Mouse (Mus musculus): ENCODE results near the gene H13. TPM values are rescaled to one million over a fixed set of nuclear protein-coding genes. Genes with fewer than 3 reads are reported as not detected.

The H13 gene
- polyA plus RNA-seq, 1 experiment from 2014 or later = 118 TPM

GRCm38 (mm10) chr2:152741153-152742041 is 72.1 kb downstream of the H13 start:
- Histone ChIP-seq H3K27me3 (ENCODE audit: low read depth, poor library complexity, severe bottlenecking) (no peaks in the 10 kb centered on the region), H3K9me3 (replicated peaks) (no peaks in the 10 kb centered on the region), H3K4me1 (peaks cover 56% of the 10 kb centered on the region), H3K4me3 (peak overlapping the region; percentile 22; the same call in 1 of the 2 replicates), H3K36me3 (peaks cover 7% of the 10 kb centered on the region; the same call in 1 of the 2 replicates), H3K27ac (peak overlapping the region; percentile 83)
- WGBS = 49% methylated on average over 14 of the region's 14 CpGs
- peak; percentile 62 for DNase-seq (ENCODE audit: low spot score)

GRCm38 (mm10) chr2:152742435-152742834 is 73.2 kb downstream of the H13 start:
- Histone ChIP-seq H3K9me3 (replicated peaks) (no peaks in the 10 kb centered on the region), H3K27me3 (ENCODE audit: low read depth, poor library complexity, severe bottlenecking) (no peaks in the 10 kb centered on the region), H3K4me3 (no peak overlapping the region), H3K27ac (peak overlapping the region; percentile 83), H3K36me3 (peaks cover 6% of the 10 kb centered on the region; the same call in 1 of the 2 replicates), H3K4me1 (peaks cover 54% of the 10 kb centered on the region)
- peak; percentile 86 for DNase-seq (ENCODE audit: low spot score)
- 31% methylated on average over 10 of the region's 10 CpGs for WGBS

DNA sequence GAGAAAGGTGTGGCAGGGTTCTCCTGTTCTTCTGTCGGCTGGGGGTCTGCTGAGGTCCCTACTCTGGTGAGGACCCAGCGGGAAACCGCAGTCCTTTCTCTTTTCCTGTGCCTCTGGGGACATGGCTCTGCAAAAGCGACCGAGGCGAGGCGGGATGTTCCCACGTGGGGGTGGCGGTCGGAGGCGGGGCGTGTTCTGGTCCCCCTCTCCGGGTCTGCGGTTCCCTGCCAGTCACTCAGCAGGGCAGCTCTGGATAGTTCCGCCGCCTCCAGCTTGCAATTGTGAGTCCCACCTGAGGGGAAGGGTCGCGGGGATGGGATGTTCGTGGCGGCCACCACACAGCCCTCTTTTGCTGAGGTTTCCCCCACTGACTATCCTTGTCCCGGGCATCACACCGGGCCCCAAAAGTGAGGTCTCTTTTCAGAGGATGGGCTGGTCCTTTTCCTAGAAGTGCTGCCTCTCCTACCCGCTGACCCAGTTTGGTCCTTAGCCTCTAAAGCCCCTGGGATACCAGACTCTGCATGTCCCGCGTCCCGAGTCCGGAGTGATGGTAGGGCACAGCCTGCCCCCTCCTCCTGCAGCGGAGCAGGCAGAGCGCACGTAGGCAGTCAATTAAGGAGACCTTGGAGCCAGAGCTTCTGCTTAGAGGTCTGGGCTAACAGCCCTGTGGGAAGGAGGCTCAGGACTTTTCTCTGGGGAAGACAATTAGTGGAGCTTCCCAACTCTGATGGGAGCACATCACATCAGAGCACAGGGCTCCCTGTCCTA is 84.9 kb downstream of the H13 start, which contains the start of gene Cox4i2:
TSS of gene Cox4i2 (plus strand) at position 230 of the 768 bp plus-strand sequence.
- Histone ChIP-seq H3K27ac (peak within 1 kb of the TSS; percentile 82), H3K36me3 (no peaks in the 10 kb centered on the region), H3K9me3 (replicated peaks) (no peaks in the 10 kb centered on the region), H3K27me3 (ENCODE audit: low read depth, poor library complexity, severe bottlenecking) (peaks cover 22% of the 10 kb centered on the region), H3K4me1 (peaks cover 46% of the 10 kb centered on the region), H3K4me3 (peak within 1 kb of the TSS; percentile 49)
- peak; percentile 68 for DNase-seq (ENCODE audit: low spot score)
- WGBS = 2% methylated on average over 30 of the region's 30 CpGs

DNA sequence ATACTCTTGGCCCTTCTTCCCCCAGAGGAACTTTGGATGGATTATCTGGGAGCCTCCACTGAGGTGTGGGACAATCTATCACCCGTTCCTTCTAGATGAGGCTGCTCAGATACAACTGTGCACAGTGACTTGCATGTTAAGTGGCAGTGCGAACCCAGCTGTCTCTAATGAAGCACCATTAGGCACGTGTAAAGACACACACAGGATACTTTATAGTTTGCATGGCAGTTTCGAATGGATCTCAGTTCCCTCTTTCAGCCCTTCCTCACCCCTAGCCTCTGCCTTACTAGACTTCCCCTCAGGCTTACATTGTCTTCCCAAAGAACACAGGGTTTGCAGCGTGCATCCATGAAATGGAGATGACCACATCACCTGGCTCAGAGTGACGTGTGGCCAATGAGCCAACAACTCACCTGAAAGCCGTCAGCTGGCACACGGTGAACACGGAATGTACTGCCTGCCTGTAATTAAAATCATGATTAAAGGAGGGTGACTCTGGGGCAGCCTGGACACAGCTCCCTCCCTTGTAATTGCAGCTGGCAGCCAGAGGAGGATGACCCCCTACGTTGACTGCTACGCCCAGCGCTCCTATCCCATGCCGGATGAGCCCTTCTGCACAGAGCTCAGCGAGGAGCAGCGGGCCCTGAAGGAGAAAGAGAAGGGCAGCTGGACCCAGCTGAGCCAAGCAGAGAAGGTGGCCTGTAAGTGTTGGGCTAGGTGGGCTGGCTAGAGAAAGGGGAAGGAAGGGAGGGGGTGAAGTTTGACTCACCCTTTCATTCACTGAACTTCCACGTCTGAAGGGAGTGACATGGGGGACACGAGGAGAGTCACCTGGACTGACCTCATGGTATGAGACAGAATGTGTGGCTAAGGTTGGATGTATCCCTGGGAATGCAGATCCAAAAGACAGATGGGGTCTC is 87.5 kb downstream of the H13 start:
- H3K9me3 ChIP-seq (replicated peaks) = no peaks in the 10 kb centered on the region
- H3K4me3 ChIP-seq = no peak overlapping the region
- H3K27me3 ChIP-seq (ENCODE audit: low read depth, poor library complexity, severe bottlenecking) = peaks cover 22% of the 10 kb centered on the region
- no peaks in the 10 kb centered on the region for H3K36me3 ChIP-seq
- 69% methylated on average over 17 of the region's 17 CpGs for WGBS
- no peak for DNase-seq (ENCODE audit: low spot score)
- no peak overlapping the region for H3K27ac ChIP-seq
- H3K4me1 ChIP-seq = peaks cover 35% of the 10 kb centered on the region

GRCm38 (mm10) chr2:152757478-152757877 is 88.2 kb downstream of the H13 start:
- Histone ChIP-seq H3K36me3 (no peaks in the 10 kb centered on the region), H3K4me3 (no peak overlapping the region), H3K9me3 (replicated peaks) (no peaks in the 10 kb centered on the region), H3K27me3 (ENCODE audit: low read depth, poor library complexity, severe bottlenecking) (peaks cover 22% of the 10 kb centered on the region), H3K27ac (no peak overlapping the region), H3K4me1 (peaks cover 35% of the 10 kb centered on the region)
- 43% methylated on average over 2 of the region's 2 CpGs for WGBS
- no peak for DNase-seq (ENCODE audit: low spot score)

Other genes with a start within 250 kb of the H13 start
- not detected in 2 replicates for gene Defb23, start 204.8 kb upstream of the H13 start, polyA plus RNA-seq (2016; fragmentation: Nextera tagmentation; extraction: Ambion mirVana)
- not detected in 2 replicates for gene Defb20, start 192.4 kb upstream of the H13 start, polyA plus RNA-seq (2016; fragmentation: Nextera tagmentation; extraction: Ambion mirVana)
- gene Defb22, start 179.3 kb upstream of the H13 start, polyA plus RNA-seq (2016; fragmentation: Nextera tagmentation; extraction: Ambion mirVana) = not detected in 2 replicates
- gene Defb26, start 157.8 kb upstream of the H13 start, polyA plus RNA-seq (2016; fragmentation: Nextera tagmentation; extraction: Ambion mirVana) = not detected in 2 replicates
- gene Defb28, start 151.2 kb upstream of the H13 start, polyA plus RNA-seq (2016; fragmentation: Nextera tagmentation; extraction: Ambion mirVana) = not detected in 2 replicates
- gene Defb29, start 129.4 kb upstream of the H13 start, polyA plus RNA-seq (2016; fragmentation: Nextera tagmentation; extraction: Ambion mirVana) = not detected in 2 replicates
- gene Gm17416, start 100.1 kb upstream of the H13 start, polyA plus RNA-seq (2016; fragmentation: Nextera tagmentation; extraction: Ambion mirVana) = not detected in 2 replicates
- gene Defb21, start 96.7 kb upstream of the H13 start, polyA plus RNA-seq (2016; fragmentation: Nextera tagmentation; extraction: Ambion mirVana) = not detected in 2 replicates
- gene Defb19, start 89.1 kb upstream of the H13 start, polyA plus RNA-seq (2016; fragmentation: Nextera tagmentation; extraction: Ambion mirVana) = not detected in 2 replicates
- not detected in 2 replicates for gene Defb45, start 70.1 kb upstream of the H13 start, polyA plus RNA-seq (2016; fragmentation: Nextera tagmentation; extraction: Ambion mirVana)
- gene Defb36, start 65.1 kb upstream of the H13 start, polyA plus RNA-seq (2016; fragmentation: Nextera tagmentation; extraction: Ambion mirVana) = not detected in 2 replicates
- not detected in 2 replicates for gene Defb25, start 46.4 kb upstream of the H13 start, polyA plus RNA-seq (2016; fragmentation: Nextera tagmentation; extraction: Ambion mirVana)
- gene Rem1, start 42.5 kb upstream of the H13 start, polyA plus RNA-seq (2016; fragmentation: Nextera tagmentation; extraction: Ambion mirVana) = 0.41 and 0.46 TPM in 2 replicates
- gene Mcts2, start 17.6 kb downstream of the H13 start, polyA plus RNA-seq (2016; fragmentation: Nextera tagmentation; extraction: Ambion mirVana) = 38.0 and 43.9 TPM in 2 replicates
- gene Id1, start 66.8 kb downstream of the H13 start, polyA plus RNA-seq (2016; fragmentation: Nextera tagmentation; extraction: Ambion mirVana) = 132 and 178 TPM in 2 replicates
- 11.2 and 18.4 TPM in 2 replicates for gene Cox4i2, start 84.7 kb downstream of the H13 start, polyA plus RNA-seq (2016; fragmentation: Nextera tagmentation; extraction: Ambion mirVana)
- gene Bcl2l1, start 162.3 kb downstream of the H13 start, polyA plus RNA-seq (2016; fragmentation: Nextera tagmentation; extraction: Ambion mirVana) = 90.1 and 103 TPM in 2 replicates
- 141 and 147 TPM in 2 replicates for gene Tpx2, start 178.5 kb downstream of the H13 start, polyA plus RNA-seq (2016; fragmentation: Nextera tagmentation; extraction: Ambion mirVana)
- not detected in 2 replicates for gene Mylk2, start 241.9 kb downstream of the H13 start, polyA plus RNA-seq (2016; fragmentation: Nextera tagmentation; extraction: Ambion mirVana)